Mouse (Mus musculus) heart, embryonic 13.5 days (tissue): ENCODE measurements around the gene Adarb2. TPM values are rescaled to one million over a fixed set of nuclear protein-coding genes. Genes with fewer than 3 reads are reported as not detected.
A peak's percentile ranks its signal among the peaks of the same experiment; 100 is the strongest.

Source experiments
- ATAC-seq: fragments of 200-750 bp; cut with Nextera tagmentation; 2 replicates; pipeline ENCODE4 v1.8.0; 2017; ENCODE audit warnings: moderate TSS enrichment; ENCODE audit not compliant: insufficient number of reproducible peaks, low FRiP score, low TSS enrichment; ENCODE audit errors: extremely low read depth
- H3K27ac ChIP-seq: fragments of 300-500 bp; sonication (generic); replicated peaks from 2 replicates; pipeline ENCODE4 v1.5.1; 2015; ENCODE audit warnings: moderate library complexity, mild to moderate bottlenecking, inconsistent platforms
- H3K27me3 ChIP-seq: fragments of 300-500 bp; sonication (generic); replicated peaks from 2 replicates; pipeline ENCODE4 v1.6.1; 2015; ENCODE audit warnings: mild to moderate bottlenecking, inconsistent platforms
- H3K36me3 ChIP-seq: fragments of 300-500 bp; sonication (generic); 2 replicates; pipeline ENCODE4 v1.6.1; 2015; ENCODE audit warnings: mild to moderate bottlenecking, inconsistent platforms
- H3K4me1 ChIP-seq: fragments of 300-500 bp; sonication (generic); 2 replicates; pipeline ENCODE4 v1.6.1; 2015; ENCODE audit warnings: inconsistent platforms
- H3K4me2 ChIP-seq: fragments of 300-500 bp; sonication (generic); 2 replicates; pipeline ENCODE4 v1.6.1; 2015; ENCODE audit warnings: inconsistent platforms, mild to moderate bottlenecking, moderate library complexity
- H3K4me3 ChIP-seq: fragments of 300-500 bp; sonication (generic); 2 replicates; pipeline ENCODE4 v1.5.1; 2015; ENCODE audit warnings: moderate library complexity, mild to moderate bottlenecking, inconsistent platforms
- H3K9ac ChIP-seq: fragments of 300-500 bp; sonication (generic); 2 replicates; pipeline ENCODE4 v1.6.1; 2015; ENCODE audit warnings: inconsistent platforms, mild to moderate bottlenecking, moderate library complexity
- H3K9me3 ChIP-seq: fragments of 300-500 bp; sonication (generic); 2 replicates; pipeline ENCODE4 v1.6.1; 2016; ENCODE audit warnings: inconsistent platforms
- WGBS: fragments of 180-500 bp; shearing (Covaris S2); methylation state at CpG from one replicate; pipeline ENCODE4 v1.1.7; 2015; ENCODE audit warnings: mixed read lengths; 5-methylcytosine and 5-hydroxymethylcytosine counted together
- polyA plus RNA-seq: library from polyadenylated mRNA; unstranded; fragments of >200 nt; fragmentation: Nextera tagmentation; extraction: Ambion mirVana; gene quantifications from 2 replicates; pipeline ENCODE4 v1.2.1, GENCODE M21; 2015

Adarb2 gene
- polyA plus RNA-seq, 1 experiment from 2014 or later: 0.27 TPM

DNA sequence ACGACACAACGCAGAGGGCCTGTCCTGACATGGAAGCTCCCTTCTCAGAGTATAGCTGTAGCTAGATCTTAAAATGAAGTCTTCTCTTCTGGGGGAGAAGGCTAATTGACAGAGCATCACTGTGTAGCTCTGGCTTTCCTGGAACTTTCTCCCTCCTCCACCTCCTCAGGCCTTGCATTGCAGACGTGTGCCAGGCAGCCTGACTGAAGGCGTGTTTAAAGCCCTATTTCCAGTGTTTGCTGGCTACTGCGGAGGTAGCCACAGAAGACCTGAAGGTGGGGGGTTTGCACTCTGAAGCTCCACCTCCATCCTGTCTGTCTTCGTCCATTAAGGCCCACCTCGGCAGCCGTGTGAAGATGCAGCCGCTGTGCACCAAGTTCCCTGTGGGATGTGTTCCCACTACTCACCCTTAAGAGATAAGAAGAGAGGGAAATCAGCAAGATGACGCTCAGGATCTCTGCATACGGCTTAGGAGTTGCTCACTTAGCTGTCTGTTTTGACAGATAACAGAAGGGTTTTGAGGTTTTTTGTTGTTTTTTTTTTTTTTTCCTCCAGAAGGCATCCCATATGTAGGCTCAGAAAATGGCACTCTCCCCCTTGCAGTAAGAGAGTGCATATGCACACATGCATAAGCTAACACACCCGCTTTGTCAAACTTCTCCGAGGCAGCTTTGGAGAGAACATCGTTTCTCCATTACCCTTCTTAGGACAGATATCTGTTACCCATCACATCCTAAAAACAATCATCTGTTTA is 581.8 kb downstream of the Adarb2 start:
- WGBS: 47% methylated on average over 14 of the region's 14 CpGs
- Histone ChIP-seq H3K9ac (no peak overlapping the region), H3K4me1 (no peaks in the 10 kb centered on the region), H3K27me3 (peaks cover 20% of the 10 kb centered on the region), H3K9me3 (no peaks in the 10 kb centered on the region), H3K27ac (no peak overlapping the region), H3K4me3 (no peak overlapping the region), H3K4me2 (no peak overlapping the region), H3K36me3 (no peaks in the 10 kb centered on the region)
- no peak; the same call in 1 of the 2 replicates for ATAC-seq

DNA sequence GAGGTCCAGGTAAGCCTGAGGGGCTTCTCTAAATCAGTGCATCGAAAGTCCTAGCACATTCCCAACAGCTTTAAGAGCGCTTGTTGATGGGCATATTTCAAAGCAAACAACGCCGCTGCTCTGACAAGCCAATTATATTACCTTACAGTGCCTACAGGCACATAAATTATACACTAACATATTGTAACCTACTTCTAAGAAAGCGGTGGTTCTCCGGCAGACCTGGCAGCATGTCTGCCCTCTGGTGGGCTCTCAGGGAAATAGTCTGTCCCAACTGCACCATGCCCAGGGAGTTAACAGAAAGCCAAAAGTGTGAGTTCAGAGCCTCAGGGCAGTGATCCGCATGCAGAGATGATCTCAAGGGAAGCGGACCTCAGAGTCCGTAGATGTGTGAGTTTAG is 582.5 kb downstream of the Adarb2 start:
- no peak overlapping the region for H3K9ac ChIP-seq
- H3K4me2 ChIP-seq: no peak overlapping the region
- WGBS: 36% methylated on average over 9 of the region's 9 CpGs
- H3K4me1 ChIP-seq: no peaks in the 10 kb centered on the region
- no peak for ATAC-seq
- H3K4me3 ChIP-seq: no peak overlapping the region
- H3K27me3 ChIP-seq: peaks cover 20% of the 10 kb centered on the region
- H3K36me3 ChIP-seq: no peaks in the 10 kb centered on the region
- no peak overlapping the region for H3K27ac ChIP-seq
- H3K9me3 ChIP-seq: no peaks in the 10 kb centered on the region

DNA sequence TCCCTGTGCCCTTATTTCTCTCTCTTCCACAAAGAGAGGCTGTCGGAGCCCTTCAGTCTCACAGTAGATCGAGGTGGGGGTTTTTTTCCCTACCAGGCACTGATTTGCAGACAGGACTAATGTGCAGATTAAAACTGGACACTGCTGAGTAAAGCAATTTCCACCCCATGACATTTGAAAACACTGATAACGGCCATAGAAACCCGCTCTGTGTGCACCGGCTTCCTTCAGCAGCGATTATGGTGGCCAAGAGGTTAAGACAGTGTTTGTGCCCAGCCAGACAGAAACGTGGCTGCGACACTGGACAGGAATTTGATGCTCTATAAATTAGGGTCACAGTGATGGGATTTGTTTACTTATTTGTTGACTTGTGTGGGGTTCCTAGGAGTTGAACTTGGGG is 590.6 kb downstream of the Adarb2 start:
- Histone ChIP-seq H3K27ac (0 out of 2 replicates have a peak overlapping the region, but pooled peaks have one; percentile 9), H3K9me3 (no peaks in the 10 kb centered on the region), H3K4me3 (no peak overlapping the region), H3K4me2 (peak overlapping the region; percentile 36), H3K36me3 (no peaks in the 10 kb centered on the region), H3K27me3 (no peaks in the 10 kb centered on the region), H3K9ac (no peak overlapping the region), H3K4me1 (peaks cover 17% of the 10 kb centered on the region)
- 25% methylated on average over 8 of the region's 8 CpGs for WGBS
- ATAC-seq: no peak

DNA sequence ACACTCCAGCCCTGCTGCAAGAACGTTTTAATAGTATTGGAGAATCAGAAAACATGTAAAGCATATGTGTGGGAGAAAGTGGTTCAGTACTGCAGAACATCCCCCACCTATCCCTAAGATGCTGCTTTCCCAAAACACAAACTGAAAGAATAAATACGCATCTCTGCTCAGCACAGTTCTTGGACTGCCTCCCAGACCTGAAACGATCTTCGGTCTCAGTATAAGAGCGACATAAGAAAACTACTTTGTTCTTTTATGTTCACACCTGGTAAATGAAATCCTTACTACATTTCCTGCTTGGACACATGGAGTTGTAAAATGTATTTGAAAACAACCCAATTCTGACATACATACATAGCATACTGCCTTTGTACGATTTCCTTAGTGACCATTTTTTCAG is 597.9 kb downstream of the Adarb2 start:
- peaks cover 13% of the 10 kb centered on the region for H3K36me3 ChIP-seq
- H3K9ac ChIP-seq: no peak overlapping the region
- H3K4me2 ChIP-seq: no peak overlapping the region
- H3K4me3 ChIP-seq: no peak overlapping the region
- no peak overlapping the region for H3K27ac ChIP-seq
- peaks cover 5% of the 10 kb centered on the region for H3K4me1 ChIP-seq
- ATAC-seq: no peak
- H3K9me3 ChIP-seq: no peaks in the 10 kb centered on the region
- 82% methylated on average over 6 of the region's 6 CpGs for WGBS
- H3K27me3 ChIP-seq: no peaks in the 10 kb centered on the region

DNA sequence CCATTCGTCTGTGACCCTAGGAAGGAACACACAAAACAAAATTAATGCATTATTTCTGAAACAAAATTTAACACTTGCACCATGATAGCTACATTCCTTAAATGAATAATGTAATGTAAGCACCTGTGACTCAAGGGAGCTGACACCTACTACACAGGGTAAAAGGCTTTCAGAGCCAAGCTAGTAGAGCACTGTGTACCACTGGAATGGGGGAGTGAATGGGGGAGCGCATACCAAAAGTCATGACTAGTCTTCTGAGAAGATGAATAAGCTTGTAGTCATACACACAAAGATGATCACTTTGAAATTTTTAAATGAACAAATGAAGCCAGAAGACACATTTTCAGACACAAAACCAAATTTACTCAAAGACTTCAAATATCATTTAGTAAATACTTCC is 603.3 kb downstream of the Adarb2 start:
- H3K9ac ChIP-seq: no peak overlapping the region
- H3K36me3 ChIP-seq: peaks cover 18% of the 10 kb centered on the region
- WGBS: 94% methylated on average over 2 of the region's 2 CpGs
- H3K27me3 ChIP-seq: no peaks in the 10 kb centered on the region
- H3K4me3 ChIP-seq: no peak overlapping the region
- H3K27ac ChIP-seq: no peak overlapping the region
- no peak overlapping the region for H3K4me2 ChIP-seq
- H3K9me3 ChIP-seq: no peaks in the 10 kb centered on the region
- peaks cover 5% of the 10 kb centered on the region for H3K4me1 ChIP-seq
- ATAC-seq: no peak
